Mouse (Mus musculus) hindbrain, embryonic 11.5 days (tissue): ENCODE results near the gene Adcy9. TPM values are rescaled to one million over a fixed set of nuclear protein-coding genes. Genes with fewer than 3 reads are reported as not detected.
"Not testable (repeated sequence)": the region's sequence is repeated elsewhere in the genome, so short reads cannot be mapped to it uniquely, and the experiment has no call there.

Source experiments
- ATAC-seq: fragments of 200-750 bp; cut with Nextera tagmentation; 2 replicates; pipeline ENCODE4 v1.8.0; 2017; ENCODE audit warnings: mild to moderate bottlenecking, moderate TSS enrichment, moderate library complexity; ENCODE audit not compliant: low FRiP score
- DNase-seq: peaks from one replicate; pipeline ENCODE4 v3.0.0-alpha.2; 2015; ENCODE audit warnings: low spot score
- H3K27ac ChIP-seq: fragments of 300-500 bp; sonication (generic); 2 replicates; pipeline ENCODE4 v1.5.1; 2014; ENCODE audit warnings: mild to moderate bottlenecking, low read depth, low read length
- H3K27me3 ChIP-seq: fragments of 300-500 bp; sonication (generic); 2 replicates; pipeline ENCODE4 v1.6.1; 2014; ENCODE audit warnings: mild to moderate bottlenecking, low read length, moderate library complexity, mixed read lengths; ENCODE audit not compliant: control insufficient read depth, insufficient read depth
- H3K36me3 ChIP-seq: fragments of 300-500 bp; sonication (generic); 2 replicates; pipeline ENCODE4 v1.6.1; 2014; ENCODE audit warnings: mild to moderate bottlenecking, low read length, moderate library complexity, mixed read lengths; ENCODE audit not compliant: control insufficient read depth, insufficient read depth
- H3K4me1 ChIP-seq: fragments of 300-500 bp; sonication (generic); replicated peaks from 2 replicates; pipeline ENCODE4 v1.6.1; 2014; ENCODE audit warnings: low read length, mixed read lengths; ENCODE audit not compliant: control insufficient read depth, insufficient read depth
- H3K4me2 ChIP-seq: fragments of 300-500 bp; sonication (generic); replicated peaks from 2 replicates; pipeline ENCODE4 v1.6.1; 2014; ENCODE audit warnings: mild to moderate bottlenecking, low read depth, low read length
- H3K4me3 ChIP-seq: fragments of 300-500 bp; sonication (generic); 2 replicates; pipeline ENCODE4 v1.5.1; 2014; ENCODE audit warnings: low read depth, low read length
- H3K9ac ChIP-seq: fragments of 300-500 bp; sonication (generic); 2 replicates; pipeline ENCODE4 v1.6.1; 2014; ENCODE audit warnings: low read depth, low read length
- H3K9me3 ChIP-seq: fragments of 300-500 bp; sonication (generic); 2 replicates; pipeline ENCODE4 v1.6.1; 2016; ENCODE audit warnings: low read length; ENCODE audit not compliant: control insufficient read depth
- WGBS: fragments of 180-500 bp; shearing (Covaris S2); extraction: QIAGEN DNeasy Blood & Tissue Kit; methylation state at CpG from one replicate; pipeline ENCODE4 v1.1.7; 2014; 5-methylcytosine and 5-hydroxymethylcytosine counted together
- polyA plus RNA-seq: library from polyadenylated mRNA; unstranded; fragments of >200 nt; fragmentation: Nextera tagmentation; extraction: Ambion mirVana; gene quantifications from 2 replicates; pipeline ENCODE4 v1.2.1, GENCODE M21; 2014

Gene Adcy9
- polyA plus RNA-seq, 1 experiment from 2014 or later, result 1.7 TPM

DNA sequence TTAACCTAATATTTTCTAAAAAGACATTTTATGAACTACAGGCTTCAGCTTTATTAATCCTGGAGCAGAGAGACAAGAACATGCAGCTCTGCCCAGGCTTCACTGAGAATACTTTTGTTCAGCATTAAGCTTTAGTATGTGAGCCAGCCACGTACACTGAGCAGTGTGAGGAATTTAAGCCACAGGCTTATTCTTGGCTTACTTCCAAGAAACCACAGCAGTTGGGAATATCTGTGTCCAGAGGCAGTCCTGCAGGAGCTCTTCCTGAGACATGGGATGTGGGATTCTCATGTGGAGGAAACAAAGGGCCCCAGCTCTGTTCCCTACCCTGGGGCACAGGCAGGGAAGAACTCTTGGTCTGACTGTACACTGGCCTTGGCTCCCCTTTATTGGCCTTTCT is 149.4 kb downstream of the Adcy9 start:
- H3K27ac ChIP-seq, result no peak overlapping the region
- no peak overlapping the region for H3K9ac ChIP-seq
- no peak overlapping the region for H3K4me2 ChIP-seq
- DNase-seq, result no peak
- H3K9me3 ChIP-seq, result no peaks in the 10 kb centered on the region
- no peaks in the 10 kb centered on the region for H3K27me3 ChIP-seq
- 59% methylated on average over 1 of the region's 1 CpGs for WGBS
- no peak for ATAC-seq
- no peak overlapping the region for H3K4me3 ChIP-seq
- H3K36me3 ChIP-seq, result no peaks in the 10 kb centered on the region
- no peaks in the 10 kb centered on the region for H3K4me1 ChIP-seq

DNA sequence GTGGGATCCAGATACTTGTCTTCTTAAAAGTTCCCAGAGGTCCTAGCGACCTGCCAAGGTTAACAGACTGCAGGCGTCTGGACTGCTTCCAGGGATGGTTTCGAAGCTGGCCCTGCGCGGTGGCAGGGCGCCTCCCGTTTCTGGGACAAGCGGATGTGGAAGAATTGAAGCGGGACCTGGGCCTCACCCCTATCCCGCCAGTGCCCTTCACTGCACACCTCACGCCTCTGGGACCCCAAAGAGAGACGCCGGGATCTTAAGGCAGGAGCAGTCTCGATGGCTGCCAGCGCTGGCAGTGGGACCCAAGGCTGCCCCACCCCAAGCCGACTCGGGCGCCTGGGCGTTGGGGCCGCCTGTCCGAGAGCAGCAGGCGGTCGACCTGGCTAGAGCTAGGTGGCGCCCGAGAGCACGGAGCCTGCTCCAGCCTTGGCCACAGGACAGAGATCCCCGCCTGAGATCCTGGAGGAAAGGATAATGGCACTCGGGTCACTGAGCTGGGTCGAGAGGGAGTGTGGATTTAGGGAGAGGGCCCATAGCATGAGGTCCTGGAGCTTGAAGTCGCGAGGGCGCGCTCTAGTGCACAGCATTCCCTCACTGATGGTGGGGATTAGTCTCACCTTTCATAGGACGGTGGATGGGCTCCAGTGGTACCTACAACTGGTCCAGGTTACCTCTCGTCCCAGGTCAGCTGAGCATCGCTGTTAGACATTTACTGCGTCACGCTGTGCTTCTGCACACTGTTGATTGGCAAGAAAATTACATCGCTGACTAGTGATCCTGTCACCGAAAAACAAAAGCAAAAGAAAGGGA is 152.2 kb downstream of the Adcy9 start:
- Histone ChIP-seq H3K27me3 (no peaks in the 10 kb centered on the region), H3K9me3 (no peaks in the 10 kb centered on the region), H3K36me3 (no peaks in the 10 kb centered on the region), H3K27ac (no peak overlapping the region), H3K9ac (peak overlapping the region; percentile 53), H3K4me2 (peak overlapping the region; percentile 68), H3K4me1 (no peaks in the 10 kb centered on the region), H3K4me3 (peak overlapping the region; percentile 28)
- WGBS, result 8% methylated on average over 40 of the region's 40 CpGs
- DNase-seq (peak; percentile 90), ATAC-seq (peak; percentile 93)

- no peak for DNase-seq
- Histone ChIP-seq H3K9me3 (no peaks in the 10 kb centered on the region), H3K36me3 (no peaks in the 10 kb centered on the region), H3K4me2 (peak overlapping the region; percentile 68), H3K27me3 (no peaks in the 10 kb centered on the region), H3K9ac (peak overlapping the region; percentile 53), H3K4me3 (no peak overlapping the region), H3K4me1 (no peaks in the 10 kb centered on the region), H3K27ac (no peak overlapping the region)
- 59% methylated on average over 9 of the region's 9 CpGs for WGBS
- no peak for ATAC-seq
Measured at GRCm38 (mm10) chr16:4267453-4267852, 152.8 kb downstream of the Adcy9 start.

DNA sequence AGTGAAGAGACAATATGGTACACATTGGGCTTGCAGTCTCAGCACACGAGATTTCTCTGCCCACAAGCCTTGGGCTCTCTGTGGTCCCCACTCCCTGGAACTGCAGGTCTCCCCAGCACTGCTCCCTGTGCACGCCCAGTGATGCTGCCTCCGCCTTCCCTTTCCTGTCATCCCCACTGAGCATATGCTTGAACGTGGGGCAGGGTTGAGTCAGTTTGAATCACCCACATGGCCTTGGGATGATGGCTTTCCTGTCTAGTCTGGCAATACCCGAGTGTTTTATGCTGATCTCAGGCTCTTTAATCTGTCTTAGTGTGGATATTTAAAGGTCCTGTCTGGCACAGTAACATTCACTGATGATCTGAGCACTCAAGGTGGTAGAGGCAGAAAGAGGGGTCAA is 154.9 kb downstream of the Adcy9 start:
- no peak for DNase-seq
- WGBS, result 60% methylated on average over 5 of the region's 5 CpGs
- H3K27me3 ChIP-seq, result no peaks in the 10 kb centered on the region
- no peaks in the 10 kb centered on the region for H3K9me3 ChIP-seq
- no peak overlapping the region for H3K9ac ChIP-seq
- no peak overlapping the region for H3K27ac ChIP-seq
- no peaks in the 10 kb centered on the region for H3K4me1 ChIP-seq
- no peak for ATAC-seq
- no peak overlapping the region for H3K4me3 ChIP-seq
- H3K4me2 ChIP-seq, result no peak overlapping the region
- no peaks in the 10 kb centered on the region for H3K36me3 ChIP-seq

- H3K9me3 ChIP-seq, result no peaks in the 10 kb centered on the region
- 87% methylated on average over 3 of the region's 3 CpGs for WGBS
Measured at GRCm38 (mm10) chr16:4263486-4263885, 156.8 kb downstream of the Adcy9 start.

DNA sequence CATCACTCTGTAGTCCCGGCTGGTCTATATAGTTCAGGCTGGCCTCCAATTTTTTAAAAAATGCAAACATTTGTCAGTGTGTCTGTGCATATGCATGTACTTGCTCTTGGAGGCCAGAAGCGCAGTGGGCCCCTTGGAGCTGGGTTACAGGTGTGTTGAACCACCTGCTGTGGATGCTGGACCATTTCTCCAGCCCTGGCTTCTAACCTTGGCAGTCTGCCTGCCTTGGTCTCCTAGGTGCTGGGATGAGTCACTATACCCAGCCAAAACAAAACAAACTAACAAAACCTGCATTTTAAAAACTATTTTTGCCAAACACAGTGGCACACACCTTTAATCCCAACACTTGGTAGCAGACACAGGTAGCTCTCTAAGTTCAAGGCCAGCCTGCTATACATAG is 162.8 kb downstream of the Adcy9 start:
- DNase-seq (no peak), ATAC-seq (no peak)
- H3K4me2 ChIP-seq, result no peak overlapping the region
- H3K4me1 ChIP-seq, result no peaks in the 10 kb centered on the region
- H3K9ac ChIP-seq, result no peak overlapping the region
- no peaks in the 10 kb centered on the region for H3K36me3 ChIP-seq
- 81% methylated on average over 2 of the region's 2 CpGs for WGBS
- H3K27me3 ChIP-seq, result no peaks in the 10 kb centered on the region
- H3K4me3 ChIP-seq, result no peak overlapping the region
- H3K9me3 ChIP-seq, result no peaks in the 10 kb centered on the region
- no peak overlapping the region for H3K27ac ChIP-seq

More at GRCm38 (mm10) chr16:4263486-4263885, 156.8 kb downstream of the Adcy9 start:
- H3K9ac ChIP-seq, result no peak overlapping the region
- no peak for DNase-seq
- H3K36me3 ChIP-seq, result no peaks in the 10 kb centered on the region
- no peak overlapping the region for H3K4me2 ChIP-seq
- no peaks in the 10 kb centered on the region for H3K4me1 ChIP-seq
- no peak overlapping the region for H3K27ac ChIP-seq
- no peak for ATAC-seq
- H3K4me3 ChIP-seq, result no peak overlapping the region
- no peaks in the 10 kb centered on the region for H3K27me3 ChIP-seq

DNA sequence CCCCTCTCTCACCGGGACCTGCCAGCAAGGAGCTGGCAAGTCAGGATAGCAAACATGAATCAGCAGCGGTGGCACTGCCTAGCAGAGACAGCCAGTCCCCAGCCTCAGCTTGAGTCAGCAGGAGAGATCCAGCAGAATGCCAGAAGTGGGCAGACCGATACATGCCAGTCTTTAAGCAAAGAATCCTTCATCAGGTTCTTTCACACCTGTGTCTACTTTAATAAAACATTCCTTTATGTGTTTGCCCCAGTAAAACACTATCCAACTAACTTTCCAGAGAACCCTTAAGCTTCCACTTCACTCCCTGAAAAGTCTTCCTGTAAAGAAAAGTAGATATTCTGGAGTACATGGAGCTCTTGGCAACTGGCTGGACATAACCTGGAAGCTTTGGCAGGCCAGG is 171.5 kb downstream of the Adcy9 start:
- Histone ChIP-seq H3K4me1 (no peaks in the 10 kb centered on the region), H3K36me3 (no peaks in the 10 kb centered on the region), H3K9ac (no peak overlapping the region), H3K4me3 (no peak overlapping the region), H3K27me3 (no peaks in the 10 kb centered on the region), H3K27ac (no peak overlapping the region), H3K4me2 (no peak overlapping the region), H3K9me3 (no peaks in the 10 kb centered on the region)
- WGBS, result 87% methylated on average over 3 of the region's 3 CpGs
- ATAC-seq (no peak), DNase-seq (no peak)

DNA sequence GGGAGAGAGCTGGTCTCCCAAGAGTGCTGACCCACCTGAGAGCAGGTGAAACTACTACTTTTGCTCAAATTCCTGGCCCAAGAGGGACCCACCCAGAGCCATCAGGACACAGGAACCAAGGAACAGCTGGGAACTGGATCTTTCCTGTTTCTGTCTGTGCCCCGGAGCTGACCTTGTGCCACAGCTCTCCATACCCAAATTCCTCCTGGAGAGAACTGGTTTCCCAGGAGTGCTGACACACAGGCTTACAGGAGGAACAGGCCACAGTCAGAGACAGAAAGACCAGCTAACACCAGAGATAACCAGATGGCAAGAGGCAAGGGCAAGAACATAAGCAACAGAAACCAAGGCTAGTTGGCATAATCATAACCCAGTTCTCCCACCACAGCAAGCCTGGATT is 175.1 kb downstream of the Adcy9 start:
- H3K36me3 ChIP-seq, H3K4me3 ChIP-seq, ATAC-seq, H3K27ac ChIP-seq, H3K9me3 ChIP-seq, H3K4me2 ChIP-seq, H3K27me3 ChIP-seq, H3K4me1 ChIP-seq, H3K9ac ChIP-seq, DNase-seq: not testable (repeated sequence)
- WGBS, result 83% methylated on average over 1 of the region's 1 CpGs
